Mouse (Mus musculus) lung, adult 10 weeks (tissue): ENCODE data around the gene Gm28038. TPM values are rescaled to one million over a fixed set of nuclear protein-coding genes. Genes with fewer than 3 reads are reported as not detected.

Source experiments
- polyA plus RNA-seq: library from polyadenylated mRNA; stranded (reverse); fragments of 350-450 nt; fragmentation: Illumina TruSeq; extraction: RNeasy Lipid Tissue Mini Kit (QIAGEN cat#74804); gene quantifications from one replicate; pipeline ENCODE4 v1.2.3, GENCODE M21; 2014; ENCODE audit warnings: low read depth, low replicate concordance; ENCODE audit not compliant: insufficient read depth

Gm28038 gene
- polyA plus RNA-seq = not detected

DNA sequence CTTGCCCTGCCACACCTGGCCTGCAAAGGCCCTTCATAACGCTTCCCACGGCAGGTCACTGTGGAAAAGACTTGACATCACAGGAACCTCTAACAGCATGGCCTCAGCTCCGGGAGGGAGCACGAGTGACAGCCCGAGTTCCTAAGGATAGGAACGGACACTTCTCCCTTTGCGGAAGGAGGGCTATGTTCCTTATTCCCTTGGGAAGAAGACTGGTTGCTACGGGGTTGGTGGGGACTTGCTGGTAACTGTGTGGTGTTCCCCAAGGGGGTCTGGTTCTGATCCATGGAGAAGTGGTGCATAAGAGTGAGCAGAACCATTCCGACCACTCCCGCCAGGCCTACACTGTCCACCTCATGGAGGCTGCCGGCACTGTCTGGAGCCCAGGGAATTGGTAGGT lies at the start of gene Gm28038:
Gm28038 (plus strand) TSS at position 301 of the 400 bp plus-strand sequence.

DNA sequence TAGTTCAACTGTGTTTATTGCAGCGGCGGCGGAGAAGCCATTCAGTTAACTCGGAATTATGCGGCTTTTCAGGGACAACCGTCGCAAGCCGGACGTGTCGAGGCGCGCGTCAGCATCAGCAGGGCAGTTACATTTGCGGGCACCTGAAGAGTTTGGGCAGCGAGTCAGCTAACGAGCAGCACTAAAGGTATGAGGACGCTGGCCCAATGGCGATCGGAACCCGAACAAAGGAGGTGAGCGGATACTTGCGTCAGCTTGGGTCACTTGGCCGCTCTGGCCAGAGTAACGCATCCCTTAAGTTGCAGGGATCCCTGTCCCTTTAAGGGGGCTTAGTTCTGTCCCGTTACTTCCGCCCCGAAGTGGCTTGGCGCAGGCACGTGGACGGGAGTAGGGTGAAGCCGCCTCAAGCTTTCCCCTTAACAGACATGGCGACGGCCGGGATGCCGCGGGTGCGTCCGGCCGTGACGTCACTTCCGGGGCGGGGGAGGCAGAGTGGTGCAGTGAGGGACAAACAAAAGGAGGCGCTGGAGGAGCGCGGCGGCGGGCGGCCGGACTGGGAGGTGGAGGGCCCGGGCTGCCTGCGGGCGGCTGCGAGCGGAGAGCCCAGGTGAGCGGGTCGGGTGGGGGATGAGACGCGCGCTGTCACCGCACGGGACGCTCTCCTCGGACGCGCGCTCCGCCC lies 43.5 kb upstream of the Gm28038 start, which contains the start of gene Lrrc8a:
Lrrc8a (plus strand) TSS at position 517 of the 682 bp plus-strand sequence.

DNA sequence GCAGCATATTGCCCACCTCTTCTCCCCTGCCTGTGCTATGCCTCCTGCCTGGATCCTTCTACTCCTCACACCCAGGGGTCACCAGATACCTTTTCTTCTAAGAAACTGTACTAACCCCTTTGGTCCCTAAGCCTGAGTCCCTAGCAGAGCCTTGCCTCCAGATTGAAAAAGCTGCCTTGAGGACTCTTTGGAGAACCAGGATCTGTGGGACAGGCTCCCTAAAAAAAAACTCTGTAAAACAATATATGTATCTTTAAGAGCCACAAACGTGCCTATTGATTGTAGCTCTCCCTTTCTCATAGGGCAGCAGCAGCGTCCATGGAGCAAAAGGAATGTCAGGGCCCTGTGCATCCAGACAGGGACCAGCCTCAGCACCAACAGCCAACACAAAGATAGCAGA lies 40.6 kb upstream of the Gm28038 start, which contains the start of gene Gm28035:
Gm28035 (plus strand) TSS at position 301 of the 400 bp plus-strand sequence.

DNA sequence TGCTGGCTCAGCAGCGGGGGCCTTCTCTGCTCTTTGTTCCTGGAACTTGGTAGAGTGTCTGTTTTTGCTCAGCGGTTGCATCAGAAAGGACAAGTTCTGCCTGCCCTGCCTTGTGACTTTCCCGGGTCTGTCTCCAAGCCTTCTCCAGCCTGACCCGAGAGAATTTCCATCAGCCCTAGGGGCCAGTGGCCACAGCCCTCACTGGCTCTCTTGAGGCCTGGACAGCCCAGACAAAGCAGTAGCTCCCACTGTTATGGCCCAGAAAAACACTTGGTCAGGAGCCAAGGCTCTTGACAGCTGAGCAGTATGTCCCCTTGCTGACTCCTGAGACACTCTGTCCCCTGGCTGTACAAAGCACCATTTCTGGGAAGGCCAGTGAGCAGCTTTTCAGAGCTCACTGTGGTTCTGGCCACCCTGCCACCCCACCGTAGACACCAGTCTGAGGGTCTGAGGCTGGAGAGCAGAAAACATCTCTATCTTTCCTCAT lies 15.0 kb upstream of the Gm28038 start, which contains the start of gene Phyhd1:
Phyhd1 (plus strand) TSS at position 437 of the 487 bp plus-strand sequence.

DNA sequence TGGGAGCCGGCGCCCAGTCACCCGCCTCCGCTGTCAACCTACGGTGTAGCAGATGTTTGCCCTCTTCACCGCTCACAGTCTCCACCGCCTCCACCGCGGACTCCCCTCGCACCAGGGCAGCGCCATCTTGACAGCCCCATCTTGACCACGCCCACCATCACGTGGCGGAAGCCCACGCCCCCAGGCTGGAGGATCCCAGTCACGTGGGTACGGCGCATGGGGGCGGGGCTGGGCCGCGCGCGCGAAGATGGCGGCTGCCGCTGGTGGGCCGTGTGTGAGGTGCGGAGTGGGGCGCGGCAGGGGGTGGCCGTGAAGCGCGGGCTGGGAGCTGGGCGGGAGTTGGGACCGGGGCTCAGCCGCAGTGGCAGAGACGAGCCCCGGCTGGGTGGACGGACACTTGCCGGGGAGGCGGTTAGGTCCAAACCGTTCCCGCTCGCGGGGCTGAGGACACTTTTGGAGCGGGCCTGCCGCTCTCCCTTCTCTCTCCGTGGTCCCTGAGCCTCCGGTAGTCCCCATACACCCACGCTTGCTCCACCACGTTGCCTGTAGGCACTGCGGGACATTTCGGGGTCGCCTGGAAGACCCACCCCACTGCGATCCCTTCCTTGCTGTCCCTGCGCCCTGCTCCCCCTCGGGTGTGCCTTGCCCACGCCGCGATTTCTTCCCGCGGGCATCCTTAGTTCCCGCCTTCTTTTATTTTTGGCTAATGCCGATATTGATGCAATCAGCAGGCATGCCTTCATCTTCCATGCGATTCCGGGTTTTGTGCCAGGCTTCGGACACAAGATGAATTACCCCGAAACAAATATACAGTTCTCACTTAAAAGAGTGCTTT lies 5.6 kb downstream of the Gm28038 start, which contains the start of the genes Dolk and Nup188:
Dolk (minus strand) TSS at position 143 of the 835 bp plus-strand sequence.
Nup188 (plus strand) TSS at position 206 of the 835 bp plus-strand sequence.

Other genes with a start within 250 kb of the Gm28038 start
- 15.4 TPM for gene Wdr34, start 232.2 kb upstream of the Gm28038 start, polyA plus RNA-seq
- gene Set, start 223.7 kb upstream of the Gm28038 start, polyA plus RNA-seq = 96.8 TPM
- gene Pkn3, start 203.4 kb upstream of the Gm28038 start, polyA plus RNA-seq = 8.9 TPM
- gene Zdhhc12, start 187.4 kb upstream of the Gm28038 start, polyA plus RNA-seq = 15.1 TPM
- 9.9 TPM for gene Zer1, start 156.5 kb upstream of the Gm28038 start, polyA plus RNA-seq
- gene Tbc1d13, start 147.3 kb upstream of the Gm28038 start, polyA plus RNA-seq = 19.2 TPM
- 20.2 TPM for gene Endog, start 109.5 kb upstream of the Gm28038 start, polyA plus RNA-seq
- 13.8 TPM for gene Spout1, start 102.6 kb upstream of the Gm28038 start, polyA plus RNA-seq
- gene Kyat1, start 75.2 kb upstream of the Gm28038 start, polyA plus RNA-seq = 11.1 TPM
- gene Lrrc8a, start 43.3 kb upstream of the Gm28038 start, polyA plus RNA-seq = 16.7 TPM
- 0.40 TPM for gene Gm28035, start 40.5 kb upstream of the Gm28038 start, polyA plus RNA-seq
- 16.4 TPM for gene Phyhd1, start 14.8 kb upstream of the Gm28038 start, polyA plus RNA-seq
- gene Dolk, start 5.3 kb downstream of the Gm28038 start, polyA plus RNA-seq = 11.8 TPM
- gene Nup188, start 5.4 kb downstream of the Gm28038 start, polyA plus RNA-seq = 7.2 TPM
- gene Sh3glb2, start 78.3 kb downstream of the Gm28038 start, polyA plus RNA-seq = 41.3 TPM
- gene Miga2, start 83.2 kb downstream of the Gm28038 start, polyA plus RNA-seq = 11.2 TPM
- gene Dolpp1, start 111.2 kb downstream of the Gm28038 start, polyA plus RNA-seq = 10.8 TPM
- gene Crat, start 134.8 kb downstream of the Gm28038 start, polyA plus RNA-seq = 23.8 TPM
- 94.8 TPM for gene Ptpa, start 135.0 kb downstream of the Gm28038 start, polyA plus RNA-seq
- gene Ier5l, start 193.2 kb downstream of the Gm28038 start, polyA plus RNA-seq = 3.5 TPM